Mouse (Mus musculus) retina, embryonic 14.5 days (tissue): ENCODE measurements around the gene Hormad2.
A peak's percentile ranks its signal among the peaks of the same experiment; 100 is the strongest.

ENCODE experiments used
- DNase-seq: peaks from one replicate; pipeline ENCODE4 v3.0.0-alpha.2; 2015; ENCODE audit warnings: low spot score

Gene Hormad2

GRCm38 (mm10) chr11:4340109-4340779 lies 100.7 kb downstream of the Hormad2 start:
- DNase-seq, result no peak

GRCm38 (mm10) chr11:4339275-4339674 lies 101.6 kb downstream of the Hormad2 start:
- DNase-seq, result no peak

GRCm38 (mm10) chr11:4336693-4337283 lies 104.1 kb downstream of the Hormad2 start:
- no peak for DNase-seq

- DNase-seq, result no peak
Observed at GRCm38 (mm10) chr11:4335810-4336692, 104.9 kb downstream of the Hormad2 start.

GRCm38 (mm10) chr11:4332961-4333360 lies 107.9 kb downstream of the Hormad2 start:
- DNase-seq, result no peak

GRCm38 (mm10) chr11:4328188-4328587 lies 112.7 kb downstream of the Hormad2 start:
- no peak for DNase-seq

- no peak for DNase-seq
Observed at GRCm38 (mm10) chr11:4323481-4323880, 117.4 kb downstream of the Hormad2 start.

GRCm38 (mm10) chr11:4322943-4323342 lies 118.0 kb downstream of the Hormad2 start:
- no peak for DNase-seq

GRCm38 (mm10) chr11:4320876-4321275 lies 120.0 kb downstream of the Hormad2 start:
- DNase-seq, result no peak

GRCm38 (mm10) chr11:4319212-4319955 lies 121.5 kb downstream of the Hormad2 start:
- no peak for DNase-seq

- no peak for DNase-seq
Observed at GRCm38 (mm10) chr11:4318011-4318410, 122.9 kb downstream of the Hormad2 start.

- no peak for DNase-seq
Observed at GRCm38 (mm10) chr11:4317287-4317686, 123.6 kb downstream of the Hormad2 start.

GRCm38 (mm10) chr11:4312180-4312579 lies 128.7 kb downstream of the Hormad2 start:
- DNase-seq, result no peak

- no peak for DNase-seq
Observed at GRCm38 (mm10) chr11:4310324-4310723, 130.6 kb downstream of the Hormad2 start.

GRCm38 (mm10) chr11:4309613-4310012 lies 131.3 kb downstream of the Hormad2 start:
- DNase-seq, result no peak

- no peak for DNase-seq
Observed at GRCm38 (mm10) chr11:4308514-4309450, 132.1 kb downstream of the Hormad2 start.

- no peak for DNase-seq
Observed at GRCm38 (mm10) chr11:4308060-4308513, 132.8 kb downstream of the Hormad2 start.

- peak; percentile 59 for DNase-seq
Observed at GRCm38 (mm10) chr11:4306086-4306485, 134.8 kb downstream of the Hormad2 start.

- DNase-seq, result no peak
Observed at GRCm38 (mm10) chr11:4305090-4305489, 135.8 kb downstream of the Hormad2 start.

GRCm38 (mm10) chr11:4304203-4304602 lies 136.7 kb downstream of the Hormad2 start:
- DNase-seq, result no peak

- no peak for DNase-seq
Observed at GRCm38 (mm10) chr11:4303033-4303432, 137.9 kb downstream of the Hormad2 start.
